Mouse (Mus musculus): ENCODE data around the gene Kif5c. TPM values are rescaled to one million over a fixed set of nuclear protein-coding genes. Genes with fewer than 3 reads are reported as not detected.

Gene Kif5c
- total RNA-seq, 2 experiments from 2014 or later, result 567 to 594 TPM

GRCm38 (mm10) chr2:49655195-49655873 lies 36.2 kb downstream of the Kif5c start:
- DNase-seq (ENCODE audit: extremely low spot score in 1 of 2, low spot score in 2 of 2), result no peak
- H3K27ac ChIP-seq, result peak overlapping the region; percentile 54
- TF ChIP-seq CTCF (IDR thresholded peaks at IDR 0.05), result no peak
- intact Hi-C loops (cut with DNase I), result no loop called here
- no peak overlapping the region for H3K4me3 ChIP-seq

DNA sequence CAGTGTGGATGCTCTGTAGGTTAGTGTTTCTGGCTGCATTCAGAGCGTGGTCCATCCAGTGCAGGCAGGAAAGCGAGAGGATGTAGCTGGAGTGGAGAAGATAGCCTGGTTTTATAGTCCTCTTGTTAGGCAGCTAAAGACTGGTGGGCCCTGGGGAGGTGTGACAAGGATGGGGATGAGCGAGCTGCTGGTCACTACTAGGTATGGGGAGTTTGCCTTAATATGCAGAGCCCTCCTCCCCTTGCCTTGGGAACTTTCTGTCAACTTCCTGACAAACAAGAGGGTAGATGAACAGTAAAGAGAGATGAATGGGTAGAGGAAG lies 36.7 kb downstream of the Kif5c start:
- intact Hi-C loops (cut with DNase I), result no loop called here

DNA sequence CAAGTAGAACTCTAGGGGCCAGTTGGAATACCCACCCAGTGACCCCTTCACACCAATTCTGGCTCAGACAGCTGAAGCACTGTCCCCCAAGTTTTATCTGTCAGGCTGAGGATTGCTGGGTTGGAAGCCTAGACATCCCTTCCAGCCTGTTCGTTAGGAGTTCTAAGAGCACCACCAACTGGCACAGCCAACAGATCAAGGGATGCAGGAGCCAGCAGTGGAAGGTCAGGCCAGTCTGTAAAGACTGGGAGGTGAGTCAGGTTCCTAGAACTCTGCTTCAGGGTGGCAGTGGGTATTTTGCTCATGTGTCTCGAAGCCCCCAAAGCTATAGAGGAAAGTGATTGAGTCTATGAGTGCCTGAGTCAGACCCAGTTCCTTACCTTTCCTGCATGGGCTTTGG lies 37.9 kb downstream of the Kif5c start:
- no peak for TF ChIP-seq CTCF (IDR thresholded peaks at IDR 0.05)
- Histone ChIP-seq H3K4me3 (no peak overlapping the region), H3K27ac (no peak overlapping the region)
- peak in 1 of 2 experiments; percentile 5 for DNase-seq (ENCODE audit: extremely low spot score in 1 of 2, low spot score in 2 of 2)
- intact Hi-C loops (cut with DNase I), result no loop called here

More for the DNA sequence above, 36.7 kb downstream of the Kif5c start:
- DNase-seq (ENCODE audit: extremely low spot score in 1 of 2, low spot score in 2 of 2), result peak in 1 of 2 experiments; percentile 7
- no peak for TF ChIP-seq CTCF (IDR thresholded peaks at IDR 0.05)
- Histone ChIP-seq H3K4me3 (no peak overlapping the region), H3K27ac (no peak overlapping the region)

GRCm38 (mm10) chr2:49657666-49658065 lies 38.6 kb downstream of the Kif5c start:
- TF ChIP-seq CTCF (IDR thresholded peaks at IDR 0.05), result no peak
- no peak overlapping the region for H3K27ac ChIP-seq
- intact Hi-C loops (cut with DNase I), result no loop called here
- no peak for DNase-seq (ENCODE audit: extremely low spot score in 1 of 2, low spot score in 2 of 2)
- H3K4me3 ChIP-seq, result no peak overlapping the region

DNA sequence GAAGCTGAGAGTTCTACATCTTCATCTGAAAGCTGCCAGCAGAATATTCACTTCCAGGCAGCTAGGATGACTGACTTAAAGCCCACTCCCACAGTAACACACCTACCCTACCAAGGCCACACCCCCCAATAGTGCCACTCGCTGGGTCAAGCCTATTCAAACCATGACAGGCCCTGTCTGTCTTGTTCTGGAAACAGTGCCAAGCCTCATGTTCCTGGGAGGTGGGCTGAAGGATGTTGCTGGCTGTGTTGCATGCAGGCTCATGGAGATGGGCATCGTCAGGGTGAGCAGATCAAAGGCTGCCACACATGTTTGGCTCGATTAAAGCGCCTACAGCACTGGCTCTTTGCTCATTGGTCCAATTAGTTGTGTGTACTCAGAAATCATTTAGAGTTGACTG lies 39.9 kb downstream of the Kif5c start:
- DNase-seq (ENCODE audit: extremely low spot score in 1 of 2, low spot score in 2 of 2), result no peak
- intact Hi-C loops (cut with DNase I), result no loop called here

GRCm38 (mm10) chr2:49659964-49660363 lies 40.9 kb downstream of the Kif5c start:
- DNase-seq (ENCODE audit: extremely low spot score in 1 of 2, low spot score in 2 of 2), result no peak
- intact Hi-C loops (cut with DNase I), result no loop called here
- Histone ChIP-seq H3K27ac (no peak overlapping the region), H3K4me3 (no peak overlapping the region)
- no peak for TF ChIP-seq CTCF (IDR thresholded peaks at IDR 0.05)

More for the DNA sequence above, 39.9 kb downstream of the Kif5c start:
- H3K4me3 ChIP-seq, result no peak overlapping the region
- H3K27ac ChIP-seq, result no peak overlapping the region
- TF ChIP-seq CTCF (IDR thresholded peaks at IDR 0.05), result no peak

GRCm38 (mm10) chr2:49660375-49660923 lies 41.4 kb downstream of the Kif5c start:
- no peak overlapping the region for H3K4me3 ChIP-seq
- TF ChIP-seq CTCF (IDR thresholded peaks at IDR 0.05), result no peak
- intact Hi-C loops (cut with DNase I), result no loop called here
- H3K27ac ChIP-seq, result no peak overlapping the region
- DNase-seq (ENCODE audit: extremely low spot score in 1 of 2, low spot score in 2 of 2), result no peak

GRCm38 (mm10) chr2:49661348-49661747 lies 42.2 kb downstream of the Kif5c start:
- TF ChIP-seq CTCF (IDR thresholded peaks at IDR 0.05), result no peak
- intact Hi-C loops (cut with DNase I), result no loop called here
- Histone ChIP-seq H3K27ac (no peak overlapping the region), H3K4me3 (no peak overlapping the region)
- no peak for DNase-seq (ENCODE audit: extremely low spot score in 1 of 2, low spot score in 2 of 2)

DNA sequence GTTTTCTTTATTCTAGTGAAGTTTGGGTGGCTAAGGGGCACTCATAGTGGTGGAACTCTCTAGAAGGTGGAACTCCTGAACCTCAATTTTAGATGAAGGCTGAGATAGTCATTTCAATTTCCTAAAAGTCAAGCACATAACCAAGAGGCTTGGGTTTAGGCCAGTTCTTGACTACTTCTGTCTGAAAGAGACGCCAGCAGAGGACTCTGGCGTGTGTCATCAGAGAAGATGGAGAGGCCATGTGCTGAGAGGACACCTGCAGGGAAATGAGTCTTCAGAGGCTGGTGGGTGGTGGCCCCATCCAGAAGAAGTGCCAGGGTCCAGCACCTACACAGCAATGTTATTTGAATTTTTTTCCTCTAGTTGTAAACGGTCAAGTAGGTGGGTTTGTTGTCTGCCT lies 42.8 kb downstream of the Kif5c start:
- no peak for TF ChIP-seq CTCF (IDR thresholded peaks at IDR 0.05)
- intact Hi-C loops (cut with DNase I), result no loop called here
- Histone ChIP-seq H3K27ac (no peak overlapping the region), H3K4me3 (no peak overlapping the region)
- no peak for DNase-seq (ENCODE audit: extremely low spot score in 1 of 2, low spot score in 2 of 2)

DNA sequence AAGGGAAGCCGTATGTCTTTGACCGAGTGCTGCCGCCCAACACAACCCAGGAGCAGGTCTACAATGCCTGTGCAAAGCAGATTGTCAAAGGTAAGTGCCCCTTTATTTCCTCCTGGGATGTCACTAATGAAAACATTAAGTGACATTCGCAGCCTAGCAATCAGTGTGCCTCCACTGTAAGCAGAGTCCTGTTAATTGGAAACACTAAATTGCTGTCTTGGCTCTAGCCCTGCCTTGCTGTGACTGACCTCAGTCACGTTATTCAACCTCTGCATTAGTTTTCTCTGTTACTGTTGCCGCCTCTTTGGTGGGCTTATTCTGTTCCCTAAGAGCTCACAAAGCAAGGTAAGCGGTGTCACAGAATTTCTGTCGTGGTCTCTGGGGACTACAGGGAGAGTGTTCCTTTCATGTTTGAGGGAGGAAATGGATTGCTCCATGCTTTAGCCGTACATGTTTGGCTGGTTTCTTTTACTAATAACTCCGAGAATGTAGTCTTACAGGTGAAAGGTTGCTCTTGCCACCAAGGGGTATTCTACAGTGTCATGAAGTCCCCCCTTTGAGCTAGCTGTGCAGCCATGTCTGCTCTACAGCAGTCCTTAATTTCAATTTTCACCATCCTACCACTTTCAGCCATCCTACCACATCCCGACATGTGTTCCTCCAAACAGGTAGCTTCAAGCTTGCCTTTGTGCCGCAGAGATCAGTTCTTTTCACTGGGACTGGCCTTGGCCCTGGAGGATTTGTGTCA lies 52.8 kb downstream of the Kif5c start:
- H3K4me3 ChIP-seq, result no peak overlapping the region
- peak overlapping the region; percentile 58 for H3K27ac ChIP-seq
- DNase-seq (ENCODE audit: extremely low spot score in 1 of 2, low spot score in 2 of 2), result no peak
- no peak for TF ChIP-seq CTCF (IDR thresholded peaks at IDR 0.05)
- intact Hi-C loops (cut with DNase I), result no loop called here

DNA sequence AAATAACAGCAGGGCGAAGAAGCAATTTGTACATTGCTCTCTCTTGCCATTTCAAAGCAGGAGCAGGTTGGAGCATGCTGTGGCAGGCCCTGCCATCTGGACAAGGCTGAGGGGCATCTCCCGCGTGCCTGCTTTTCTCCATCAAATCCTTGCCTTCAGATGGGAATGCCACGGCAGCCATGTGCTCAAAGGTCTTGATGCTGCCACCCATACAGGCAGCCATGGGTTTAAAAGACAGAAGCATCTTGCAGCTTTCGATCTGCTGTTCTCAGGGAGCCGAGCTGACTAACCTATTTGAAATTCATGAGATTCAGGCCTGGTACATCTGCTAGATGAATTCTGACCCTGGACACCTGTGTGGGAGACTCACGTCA lies 53.4 kb downstream of the Kif5c start:
- intact Hi-C loops (cut with DNase I), result no loop called here
- Histone ChIP-seq H3K27ac (peak overlapping the region; percentile 58), H3K4me3 (no peak overlapping the region)
- TF ChIP-seq CTCF (IDR thresholded peaks at IDR 0.05), result no peak
- no peak for DNase-seq (ENCODE audit: extremely low spot score in 1 of 2, low spot score in 2 of 2)

GRCm38 (mm10) chr2:49676020-49676419 lies 56.9 kb downstream of the Kif5c start:
- no peak; the same call in none of the 2 replicates for TF ChIP-seq CTCF (IDR thresholded peaks at IDR 0.05)
- intact Hi-C loops (cut with DNase I), result no loop called here
- DNase-seq (ENCODE audit: extremely low spot score in 1 of 2, low spot score in 2 of 2), result no peak
- Histone ChIP-seq H3K27ac (no peak overlapping the region), H3K4me3 (no peak overlapping the region)
